Mouse (Mus musculus) effector memory CD4-positive, alpha-beta T cell, adult 7 months (primary cell): Measurements from ENCODE around the gene Zmat5. TPM values are rescaled to one million over a fixed set of nuclear protein-coding genes. Genes with fewer than 3 reads are reported as not detected.

Source experiments
- polyA plus RNA-seq: library from polyadenylated mRNA; unstranded; fragments of 100-300 nt; shearing (Covaris generic); gene quantifications from one replicate; pipeline ENCODE4 v1.2.1, GENCODE M21; 2017

Gene Zmat5
- 49.5 TPM for polyA plus RNA-seq

GRCm38 (mm10) chr11:4704072-4704964 lies at the start of gene Zmat5, which contains the start of gene Uqcr10:
Gene Zmat5, plus strand, starts transcription at chr11:4704678.
Gene Uqcr10, minus strand, starts transcription at chr11:4704342.

DNA sequence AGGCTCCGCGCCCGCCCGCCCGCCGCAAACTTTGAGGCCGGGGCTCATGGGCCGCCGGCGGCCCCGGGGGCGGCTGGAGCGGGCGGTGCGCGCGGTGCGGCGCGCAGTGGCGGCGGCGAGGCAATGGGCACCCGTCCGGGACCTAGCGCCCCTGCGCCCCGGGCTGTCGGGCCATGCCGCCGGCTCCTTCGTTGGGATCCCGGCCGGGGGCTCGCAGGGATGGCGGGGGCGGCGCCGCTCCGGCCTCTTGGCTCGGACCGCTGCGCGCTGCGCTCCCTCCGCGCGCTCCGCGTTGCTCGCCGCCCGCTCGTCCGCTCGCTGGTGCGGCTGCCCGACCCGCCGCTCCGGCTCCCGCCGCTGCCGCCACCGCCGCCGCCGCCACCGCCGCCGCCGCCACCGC lies 42.3 kb downstream of the Zmat5 start, which contains the start of gene Cabp7:
Gene Cabp7, minus strand, starts transcription at position 46 of the 400 bp plus-strand sequence.

Other genes with a start within 250 kb of the Zmat5 start
- 90.6 TPM for gene Mtmr3, start 109.8 kb upstream of the Zmat5 start, polyA plus RNA-seq
- gene Gm11032, start 84.6 kb upstream of the Zmat5 start, polyA plus RNA-seq = not detected
- 38.4 TPM for gene Ascc2, start 66.9 kb upstream of the Zmat5 start, polyA plus RNA-seq
- 274 TPM for gene Uqcr10, start 336 bp upstream of the Zmat5 start, polyA plus RNA-seq
- not detected for gene Cabp7, start 42.1 kb downstream of the Zmat5 start, polyA plus RNA-seq
- 47.5 TPM for gene Nf2, start 144.9 kb downstream of the Zmat5 start, polyA plus RNA-seq
- gene Nipsnap1, start 169.3 kb downstream of the Zmat5 start, polyA plus RNA-seq = 18.9 TPM
- gene Thoc5, start 190.6 kb downstream of the Zmat5 start, polyA plus RNA-seq = 27.2 TPM
- gene Nefh, start 243.4 kb downstream of the Zmat5 start, polyA plus RNA-seq = 8.4 TPM